14 mouse cellular contexts compared by ENCODE assay signal in the genomic region with DNA sequence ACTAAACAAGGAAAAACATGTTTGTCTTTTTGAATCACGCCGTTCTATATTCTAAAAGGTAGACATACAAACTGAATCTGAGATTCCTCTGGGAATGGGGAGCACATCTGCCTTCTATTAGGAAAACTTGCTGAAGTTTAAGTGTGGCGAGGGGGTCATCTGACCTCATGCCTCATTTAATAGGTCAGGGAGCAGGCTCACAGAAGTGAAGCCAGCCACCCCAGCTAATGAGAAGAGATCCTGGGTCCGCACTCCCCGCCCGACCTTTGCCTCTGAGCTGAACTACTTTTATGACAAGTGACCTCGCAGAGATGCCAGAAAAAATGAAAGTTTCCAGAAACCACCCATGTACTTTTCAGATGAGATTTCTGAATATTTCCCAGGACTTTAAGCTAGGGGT.
DNase-seq lines count a peak whose midpoint lies in the region; ATAC-seq and TF ChIP-seq lines count a peak whose summit lies in the region.
"Had no signal": no experiment of that assay in that cellular context is flagged by ENCODE, and none has a peak within 500 bp of the region (broad histone marks: within the 10 kb centered on the region; RNA-seq: fewer than 3 reads in every experiment).

No protein-coding gene starts in this region.

- no peak for TF ChIP-seq POLR2A in cerebellum, adult 2 months (IDR thresholded peaks at IDR 0.05; ENCODE audit: borderline replicate concordance, insufficient read depth, low read length)

- H3K9me3 ChIP-seq in limb, embryonic 12.5 days: no peaks in the 10 kb centered on the region
- H3K9me3 ChIP-seq in liver, embryonic 12.5 days (replicated peaks): no peaks in the 10 kb centered on the region
- H3K9me3 ChIP-seq: heart, embryonic 13.5 days; hindbrain, embryonic 15.5 days; liver, embryonic 13.5 days had no signal

- no peaks in the 10 kb centered on the region for H3K36me3 ChIP-seq in limb, embryonic 12.5 days
- H3K36me3 ChIP-seq in liver, embryonic 12.5 days: no peaks in the 10 kb centered on the region
- H3K36me3 ChIP-seq: heart, embryonic 13.5 days; hindbrain, embryonic 15.5 days; liver, embryonic 13.5 days had no signal

- H3K4me3 ChIP-seq in limb, embryonic 12.5 days (replicated peaks): no peak overlapping the region
- H3K4me3 ChIP-seq in liver, embryonic 12.5 days: no peak overlapping the region
- no peak overlapping the region for H3K4me3 ChIP-seq in cerebellum, adult 2 months (replicated peaks; ENCODE audit: insufficient read depth, low read depth, low read length)
- H3K4me3 ChIP-seq: erythroblast, embryonic 14.5 days; heart, embryonic 13.5 days; hindbrain, embryonic 15.5 days; liver, embryonic 13.5 days had no signal

- no peak for ATAC-seq in limb, embryonic 12.5 days (ENCODE audit: insufficient number of reproducible peaks, insufficient read depth, low FRiP score, low TSS enrichment, low read depth)
- ATAC-seq in liver, embryonic 12.5 days: no peak

- no peak for TF ChIP-seq CTCF in cerebellum, adult 2 months (IDR thresholded peaks at IDR 0.05; ENCODE audit: borderline replicate concordance, insufficient read depth, low read depth, low read length)

- H3K4me2 ChIP-seq in limb, embryonic 12.5 days: peak overlapping the region; percentile 27; the same call in 1 of the 2 replicates
- H3K4me2 ChIP-seq in liver, embryonic 12.5 days: no peak overlapping the region
- H3K4me2 ChIP-seq: heart, embryonic 13.5 days; hindbrain, embryonic 15.5 days; liver, embryonic 13.5 days had no signal

- DNase-seq in adrenal gland, postnatal 14 days: peak; percentile 32
- peak; percentile 31 for DNase-seq in embryo, embryonic 11.5 days (ENCODE audit: low read depth, low spot score)
- peak; percentile 31 for DNase-seq in kidney, adult 9 months
- DNase-seq in cerebellum, adult 2 months: no peak
- no peak for DNase-seq in frontal cortex, postnatal 36 days (ENCODE audit: low spot score in 2 of 2)
- DNase-seq: cerebellum, adult 9-10 months; gastrocnemius, postnatal 10 days; liver, embryonic 13.5 days had no signal

- H3K27ac ChIP-seq in limb, embryonic 12.5 days: no peak overlapping the region
- no peak overlapping the region for H3K27ac ChIP-seq in liver, embryonic 12.5 days
- no peak overlapping the region for H3K27ac ChIP-seq in cerebellum, adult 2 months (ENCODE audit: insufficient read depth, low read length)
- H3K27ac ChIP-seq: heart, embryonic 13.5 days; hindbrain, embryonic 15.5 days; liver, embryonic 13.5 days had no signal

- H3K9ac ChIP-seq in limb, embryonic 12.5 days (replicated peaks): no peak overlapping the region
- H3K9ac ChIP-seq in liver, embryonic 12.5 days: no peak overlapping the region
- H3K9ac ChIP-seq: heart, embryonic 13.5 days; hindbrain, embryonic 15.5 days; liver, embryonic 13.5 days had no signal

- no peaks in the 10 kb centered on the region for H3K27me3 ChIP-seq in limb, embryonic 12.5 days
- H3K27me3 ChIP-seq in liver, embryonic 12.5 days (replicated peaks): no peaks in the 10 kb centered on the region
- no peaks in the 10 kb centered on the region for H3K27me3 ChIP-seq in cerebellum, adult 2 months (ENCODE audit: control insufficient read depth, insufficient read depth, low read length)
- H3K27me3 ChIP-seq: CH12.LX; heart, embryonic 13.5 days; hindbrain, embryonic 15.5 days; liver, embryonic 13.5 days had no signal

- WGBS in limb, embryonic 12.5 days: 12% methylated on average over 7 of the region's 7 CpGs
- WGBS in liver, embryonic 12.5 days (ENCODE audit: insufficient replicate concordance): 68% methylated on average over 7 of the region's 7 CpGs
- WGBS in cerebellum, adult 2 months: 88% methylated on average over 7 of the region's 7 CpGs

- H3K4me1 ChIP-seq in limb, embryonic 12.5 days (replicated peaks): peaks cover 11% of the 10 kb centered on the region
- no peaks in the 10 kb centered on the region for H3K4me1 ChIP-seq in liver, embryonic 12.5 days
- H3K4me1 ChIP-seq in cerebellum, adult 2 months (ENCODE audit: control insufficient read depth, insufficient read depth, low read length): no peaks in the 10 kb centered on the region
- H3K4me1 ChIP-seq: hindbrain, embryonic 15.5 days; liver, embryonic 13.5 days had no signal

Comparison
In these comparisons a context has a peak if more than half of its experiments do, and no peak if none do; other contexts are left out.
1. DNase-seq: peak in adrenal gland, postnatal 14 days (single experiment), embryo, embryonic 11.5 days (single experiment) and kidney, adult 9 months (single experiment); none in cerebellum, adult 2 months (0 of 2) and frontal cortex, postnatal 36 days (0 of 2).